Mouse (Mus musculus) macrophage (primary cell): ENCODE measurements around the gene 1700001J03Rik. TPM values are rescaled to one million over a fixed set of nuclear protein-coding genes. Genes with fewer than 3 reads are reported as not detected.
"Not testable (repeated sequence)": the region's sequence is repeated elsewhere in the genome, so short reads cannot be mapped to it uniquely, and the experiment has no call there.

ENCODE experiments used
- H3K27ac ChIP-seq: fragments of 350-480 bp; formaldehyde crosslinking; 2 replicates; pipeline ENCODE4 v1.9.0; 2021
- H3K36me3 ChIP-seq: fragments of 350-480 bp; formaldehyde crosslinking; 2 replicates; pipeline ENCODE4 v1.9.0; 2021; ENCODE audit errors: inconsistent target
- H3K4me3 ChIP-seq: fragments of 350-480 bp; formaldehyde crosslinking; 2 replicates; pipeline ENCODE4 v1.9.0; 2021; ENCODE audit errors: inconsistent target
- H3K79me2 ChIP-seq: fragments of 350-480 bp; formaldehyde crosslinking; 2 replicates; pipeline ENCODE4 v1.9.0; 2021; ENCODE audit errors: inconsistent target
- WGBS: methylation state at CpG from one replicate; pipeline ENCODE4 v1.1.7; 2026; ENCODE audit warnings: inconsistent platforms; ENCODE audit not compliant: missing documents; 5-methylcytosine and 5-hydroxymethylcytosine counted together
- polyA plus RNA-seq: library from polyadenylated mRNA; stranded (reverse); fragments of 250-400 nt; gene quantifications from 3 replicates; pipeline ENCODE4 v1.2.4, GENCODE M21; 2018; ENCODE audit warnings: inconsistent platforms
- total RNA-seq, 78 experiments: library from RNA; depleted of rRNA; stranded (reverse); fragments of 250-400 nt; gene quantifications; 1 replicate in 9 of 78; 2 replicates in 24 of 78; 3 replicates in 43 of 78; 4 replicates in 2 of 78; pipeline ENCODE4 v1.2.4; 2018; ENCODE audit warnings: inconsistent platforms in 56 of 78

The 1700001J03Rik gene
- 1 to 10 TPM in 22 of 26 experiments, not detected in 4; 1.3 to 7.5 (median 2.5) TPM for total RNA-seq (2018; cell fraction: chromatin; rRNA removed)
- total RNA-seq (2018; cell fraction: cytosol; rRNA removed) = not detected
- 1 to 10 TPM in 19 of 26 experiments, under 1 TPM in 1, not detected in 6; 0.89 to 5.5 (median 2.2) TPM for total RNA-seq (2018; cell fraction: nucleus; rRNA removed)
- 0.22 TPM in 1 of 3 replicates, not detected in the others for polyA plus RNA-seq

DNA sequence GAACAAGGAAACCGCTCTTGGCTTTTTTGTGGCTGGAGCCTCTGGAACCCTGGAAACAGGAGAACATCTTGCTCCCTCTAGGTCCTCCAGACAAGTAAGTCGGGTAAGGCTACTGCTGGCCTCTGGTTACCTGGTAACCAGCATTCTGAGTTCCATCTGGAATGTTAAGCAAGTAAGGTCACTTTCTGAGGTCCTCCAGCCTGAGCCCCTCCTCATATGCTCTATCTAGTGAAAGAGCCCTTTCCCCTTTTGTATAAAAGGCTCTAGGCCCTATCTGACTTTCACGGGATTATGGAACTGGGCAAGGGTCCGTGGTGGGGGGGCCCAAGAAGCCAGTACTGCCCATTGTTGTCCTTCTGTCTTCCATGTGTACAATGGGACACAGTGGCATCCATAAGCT, at the start of gene 1700001J03Rik:
TSS of gene 1700001J03Rik (minus strand) at position 101 of the 400 bp plus-strand sequence.
- WGBS = 87% methylated on average over 4 of the region's 4 CpGs
- not testable (repeated sequence) for H3K4me3 ChIP-seq, H3K36me3 ChIP-seq, H3K79me2 ChIP-seq, H3K27ac ChIP-seq

DNA sequence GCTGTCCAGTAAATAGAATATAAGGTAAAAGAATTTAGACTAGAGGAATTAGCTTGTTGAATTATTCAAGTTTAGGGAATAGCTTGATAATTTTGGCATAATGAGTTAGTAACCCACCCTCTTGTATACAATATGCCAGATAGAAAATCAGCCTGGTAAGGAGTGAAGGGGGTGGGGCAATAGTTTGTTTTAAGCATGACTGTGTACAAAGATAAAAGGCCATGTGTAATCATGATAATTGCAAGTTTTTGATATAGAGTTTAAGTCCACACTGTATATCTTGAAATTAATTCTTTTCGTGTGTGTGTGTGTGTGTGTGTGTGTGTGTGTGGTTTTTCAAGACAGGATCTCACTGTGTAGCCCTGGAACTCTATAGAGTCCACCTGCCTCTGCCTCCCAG, 49.2 kb upstream of the 1700001J03Rik start:
- no peaks in the 10 kb centered on the region for H3K36me3 ChIP-seq
- H3K4me3 ChIP-seq = no peak overlapping the region
- peaks cover 77% of the 10 kb centered on the region for H3K79me2 ChIP-seq
- 100% methylated on average over 1 of the region's 1 CpGs for WGBS
- no peak overlapping the region for H3K27ac ChIP-seq

DNA sequence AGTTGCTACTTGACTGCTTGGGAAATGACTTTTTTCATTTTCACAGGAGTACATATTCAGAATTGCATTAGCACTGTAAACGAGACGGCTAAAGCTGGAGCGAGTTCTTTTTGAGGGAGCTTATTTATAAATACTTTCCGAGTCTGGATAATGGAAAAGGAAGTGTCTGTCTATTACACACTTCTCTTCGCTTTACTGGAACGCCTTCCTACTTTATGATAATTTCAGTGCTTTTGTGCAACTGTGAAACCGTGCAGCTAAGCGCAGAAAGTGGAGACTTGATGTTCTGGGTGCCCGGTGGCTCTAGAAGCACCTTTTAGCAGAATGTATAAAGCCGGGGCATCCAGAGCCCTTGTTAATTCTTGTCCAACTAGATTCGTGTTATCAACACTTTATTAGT, 47.7 kb upstream of the 1700001J03Rik start:
- Histone ChIP-seq H3K27ac (no peak overlapping the region), H3K79me2 (peaks cover 62% of the 10 kb centered on the region), H3K4me3 (peak overlapping the region; percentile 71; the same call in 1 of the 2 replicates), H3K36me3 (no peaks in the 10 kb centered on the region)
- WGBS = 74% methylated on average over 11 of the region's 11 CpGs

DNA sequence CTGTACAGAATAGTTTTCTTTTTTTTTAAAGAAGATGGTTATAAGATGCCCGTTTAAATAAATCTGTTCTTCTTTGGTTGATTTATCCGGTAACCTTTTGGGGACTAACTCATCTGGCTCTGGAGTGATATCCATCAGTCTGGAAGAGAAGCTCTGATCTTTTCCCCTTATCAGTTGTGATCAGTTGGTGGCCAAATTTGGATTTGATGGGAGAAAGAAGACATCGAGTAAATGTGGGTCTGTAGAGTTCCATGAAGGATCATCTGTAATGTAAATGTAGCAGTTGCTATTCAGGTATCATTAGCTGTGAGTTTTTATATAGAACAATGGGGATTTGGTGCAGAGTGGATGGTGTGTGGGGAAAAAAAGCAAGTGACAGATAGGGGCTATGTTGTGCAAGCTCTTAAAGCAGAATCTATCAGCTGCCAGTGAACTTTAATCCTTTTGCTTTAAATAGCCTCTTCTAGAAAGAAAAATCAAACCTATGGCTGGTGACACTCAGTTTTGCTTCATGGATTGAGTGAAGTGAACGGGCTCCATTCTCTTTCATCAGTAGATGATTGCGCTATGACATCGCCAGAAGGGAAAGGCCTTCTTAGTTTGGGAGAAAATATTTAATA, 47.1 kb upstream of the 1700001J03Rik start:
- 48% methylated on average over 6 of the region's 6 CpGs for WGBS
- Histone ChIP-seq H3K79me2 (peaks cover 56% of the 10 kb centered on the region), H3K36me3 (no peaks in the 10 kb centered on the region), H3K4me3 (peak overlapping the region; percentile 71), H3K27ac (peak overlapping the region; percentile 44)

DNA sequence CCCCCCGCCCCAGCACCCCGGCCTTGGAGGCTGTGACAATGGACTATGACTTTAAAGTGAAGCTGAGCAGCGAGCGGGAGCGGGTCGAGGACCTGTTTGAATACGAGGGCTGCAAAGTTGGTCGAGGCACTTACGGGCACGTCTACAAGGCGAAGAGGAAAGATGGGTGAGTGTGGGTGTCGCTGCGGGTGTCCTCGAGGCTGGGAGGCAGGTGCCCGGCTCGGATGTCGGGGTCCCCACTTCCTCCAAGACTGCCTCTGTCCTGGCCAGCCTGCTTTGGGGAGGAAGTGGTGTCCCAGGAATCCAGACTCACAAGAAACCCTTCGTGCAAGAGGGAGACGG, 46.5 kb upstream of the 1700001J03Rik start:
- peak overlapping the region; percentile 71 for H3K4me3 ChIP-seq
- WGBS = under 1% methylated on average over 17 of the region's 19 CpGs
- peak overlapping the region; percentile 44 for H3K27ac ChIP-seq
- H3K36me3 ChIP-seq = no peaks in the 10 kb centered on the region
- H3K79me2 ChIP-seq = peaks cover 50% of the 10 kb centered on the region

DNA sequence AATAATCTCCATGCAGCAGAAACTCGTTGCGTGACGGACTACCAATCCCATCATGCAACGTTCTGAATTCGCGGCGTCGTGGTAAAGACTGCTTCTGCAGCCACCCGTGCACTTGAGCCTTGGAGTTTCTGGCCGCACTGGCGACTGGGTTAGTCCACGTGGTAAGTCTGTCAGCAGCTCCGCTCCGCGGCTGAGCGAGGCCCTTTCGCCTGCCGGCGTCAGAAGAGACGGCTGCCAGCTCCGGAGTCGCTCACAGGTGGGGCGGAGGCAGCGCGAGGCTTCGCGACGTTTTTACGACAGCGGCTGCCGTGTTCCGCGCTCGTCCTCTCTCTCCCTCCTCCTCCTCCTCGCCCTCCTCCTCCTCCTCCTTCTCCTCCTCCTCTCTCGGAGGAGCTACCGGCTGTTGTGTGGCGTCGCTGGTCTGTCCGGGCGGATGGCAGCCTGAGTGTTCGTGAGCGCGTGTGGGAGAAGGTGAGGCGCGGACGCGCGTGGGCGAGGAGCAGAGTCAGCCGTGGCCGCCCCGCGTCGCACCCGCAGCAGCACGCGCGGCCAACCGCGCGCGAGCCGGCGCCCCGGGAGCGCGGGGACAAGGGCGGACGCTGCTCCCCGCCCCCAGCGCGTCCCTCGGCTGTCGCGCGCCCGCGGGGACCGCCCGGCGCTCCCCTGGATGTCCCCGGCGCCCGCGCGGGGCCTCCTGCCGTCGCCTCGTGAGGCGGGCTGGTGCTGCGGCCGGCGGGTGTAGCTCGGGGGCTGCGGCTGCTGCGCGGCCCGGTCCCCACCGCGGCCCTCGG, 46.0 kb upstream of the 1700001J03Rik start, which contains the start of gene Cdk8:
TSS of gene Cdk8 (plus strand) at position 367 of the 791 bp plus-strand sequence.
- WGBS = 1% methylated on average over 94 of the region's 102 CpGs
- peak within 1 kb of the TSS; percentile 71 for H3K4me3 ChIP-seq
- peak within 1 kb of the TSS; percentile 75 for H3K27ac ChIP-seq
- H3K36me3 ChIP-seq = no peaks in the 10 kb centered on the region
- H3K79me2 ChIP-seq = peaks cover 45% of the 10 kb centered on the region

DNA sequence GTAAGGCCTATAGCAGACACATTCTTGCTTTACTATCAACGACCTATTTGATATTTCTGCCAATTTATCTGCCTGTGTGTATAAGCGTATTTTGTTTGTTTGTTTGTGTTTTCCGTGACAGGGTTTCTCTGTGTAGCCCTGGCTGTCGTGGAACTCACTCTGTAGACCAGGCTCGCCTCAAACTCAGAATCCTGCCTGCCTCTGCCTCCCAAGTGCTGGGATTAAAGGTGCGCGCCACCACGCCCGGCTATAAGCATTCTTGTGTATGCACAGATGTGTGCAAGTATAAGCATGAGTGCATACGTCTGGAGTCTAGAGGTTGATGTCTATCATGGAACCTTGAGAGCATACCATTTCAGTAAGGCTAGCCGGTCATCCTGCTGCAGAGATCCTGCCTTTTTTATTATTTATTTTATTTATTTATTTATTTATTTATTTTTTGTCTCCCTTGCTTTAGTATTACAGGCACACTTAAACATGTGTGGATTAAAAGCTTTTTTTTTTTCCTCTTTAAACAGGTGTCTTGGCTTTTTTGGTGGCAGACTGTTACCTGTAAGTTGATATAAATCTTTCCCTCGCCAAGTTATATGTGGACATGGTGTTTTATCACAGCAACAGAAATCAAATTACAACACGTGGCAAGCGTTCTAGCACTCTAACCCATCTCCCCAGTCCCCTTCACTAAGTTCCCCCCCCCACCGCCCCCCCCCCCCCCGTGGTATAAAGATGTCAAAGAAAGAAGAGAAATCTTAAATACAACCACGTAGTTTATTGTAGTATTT, 45.0 kb upstream of the 1700001J03Rik start:
- H3K79me2 ChIP-seq = peaks cover 35% of the 10 kb centered on the region
- peak overlapping the region; percentile 75; the same call in 1 of the 2 replicates for H3K27ac ChIP-seq
- H3K36me3 ChIP-seq = no peaks in the 10 kb centered on the region
- peak overlapping the region; percentile 66 for H3K4me3 ChIP-seq
- WGBS = 80% methylated on average over 13 of the region's 17 CpGs

DNA sequence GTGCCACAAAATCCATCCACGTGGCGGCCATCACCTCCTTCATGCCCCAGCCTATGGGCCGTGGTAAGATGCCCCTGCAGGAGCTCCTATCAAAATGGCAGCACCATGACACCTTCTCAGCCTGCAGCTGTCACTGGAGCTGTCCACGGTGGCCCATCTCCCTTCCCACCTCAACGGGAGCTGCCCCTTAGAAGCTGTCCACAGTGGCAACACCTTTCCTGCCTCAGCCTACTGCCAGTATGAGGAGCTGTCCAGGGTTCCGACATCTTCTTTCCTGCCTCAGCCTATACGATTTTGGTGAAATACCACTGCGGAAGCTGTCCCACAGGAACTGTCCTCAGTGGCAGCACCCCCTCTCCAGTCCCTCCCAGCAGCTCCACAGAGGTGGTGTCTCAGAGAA, 42.4 kb upstream of the 1700001J03Rik start:
- no peak overlapping the region for H3K27ac ChIP-seq
- H3K4me3 ChIP-seq = no peak overlapping the region
- WGBS = 88% methylated on average over 8 of the region's 8 CpGs
- H3K36me3 ChIP-seq = no peaks in the 10 kb centered on the region
- H3K79me2 ChIP-seq = peaks cover 9% of the 10 kb centered on the region

DNA sequence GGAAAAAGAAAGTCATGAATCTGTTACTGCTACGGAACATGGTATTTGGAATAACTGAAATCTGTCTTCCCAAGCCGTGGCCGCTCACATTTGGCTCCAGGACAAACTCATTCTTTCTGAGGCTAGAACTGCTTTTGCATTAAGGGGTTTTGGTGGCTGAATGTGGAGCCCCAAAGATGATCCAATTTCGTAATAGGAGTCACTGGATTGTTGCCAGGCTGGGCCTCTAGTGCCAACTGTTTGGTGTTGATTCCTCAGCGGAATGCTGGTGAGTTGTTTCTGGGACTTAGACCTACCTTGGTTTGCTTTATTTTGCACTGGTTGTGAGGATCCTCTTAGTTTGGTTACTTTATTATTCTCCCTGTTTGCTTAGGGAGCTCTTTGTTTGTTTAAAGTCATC, 38.7 kb upstream of the 1700001J03Rik start:
- Histone ChIP-seq H3K79me2 (peaks cover 19% of the 10 kb centered on the region), H3K36me3 (peaks cover 7% of the 10 kb centered on the region; the same call in 1 of the 2 replicates), H3K27ac (no peak overlapping the region), H3K4me3 (no peak overlapping the region)
- 87% methylated on average over 5 of the region's 5 CpGs for WGBS

DNA sequence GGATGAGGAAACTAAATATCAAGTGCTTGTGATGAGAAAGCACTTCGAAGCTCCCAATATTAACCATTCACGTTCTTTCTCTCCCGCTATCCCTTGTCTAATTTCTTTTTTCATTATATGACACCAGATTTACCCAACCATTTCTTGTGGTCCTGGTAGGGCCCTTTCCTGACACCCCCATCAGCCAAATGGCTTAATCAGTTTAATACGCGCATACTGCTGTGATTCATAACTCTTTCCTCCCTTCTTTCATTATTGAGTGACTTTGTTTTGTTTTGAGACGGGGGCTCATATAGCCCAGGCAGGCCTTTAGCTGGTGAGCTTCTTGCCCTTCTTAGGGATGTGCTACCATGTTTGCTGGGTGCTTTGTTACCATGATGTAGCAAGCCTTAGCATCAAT, 36.6 kb upstream of the 1700001J03Rik start:
- Histone ChIP-seq H3K27ac (peak overlapping the region; percentile 87), H3K4me3 (peak overlapping the region; percentile 84), H3K79me2 (peaks cover 40% of the 10 kb centered on the region), H3K36me3 (peaks cover 25% of the 10 kb centered on the region; the same call in 1 of the 2 replicates)
- WGBS = 42% methylated on average over 6 of the region's 6 CpGs

DNA sequence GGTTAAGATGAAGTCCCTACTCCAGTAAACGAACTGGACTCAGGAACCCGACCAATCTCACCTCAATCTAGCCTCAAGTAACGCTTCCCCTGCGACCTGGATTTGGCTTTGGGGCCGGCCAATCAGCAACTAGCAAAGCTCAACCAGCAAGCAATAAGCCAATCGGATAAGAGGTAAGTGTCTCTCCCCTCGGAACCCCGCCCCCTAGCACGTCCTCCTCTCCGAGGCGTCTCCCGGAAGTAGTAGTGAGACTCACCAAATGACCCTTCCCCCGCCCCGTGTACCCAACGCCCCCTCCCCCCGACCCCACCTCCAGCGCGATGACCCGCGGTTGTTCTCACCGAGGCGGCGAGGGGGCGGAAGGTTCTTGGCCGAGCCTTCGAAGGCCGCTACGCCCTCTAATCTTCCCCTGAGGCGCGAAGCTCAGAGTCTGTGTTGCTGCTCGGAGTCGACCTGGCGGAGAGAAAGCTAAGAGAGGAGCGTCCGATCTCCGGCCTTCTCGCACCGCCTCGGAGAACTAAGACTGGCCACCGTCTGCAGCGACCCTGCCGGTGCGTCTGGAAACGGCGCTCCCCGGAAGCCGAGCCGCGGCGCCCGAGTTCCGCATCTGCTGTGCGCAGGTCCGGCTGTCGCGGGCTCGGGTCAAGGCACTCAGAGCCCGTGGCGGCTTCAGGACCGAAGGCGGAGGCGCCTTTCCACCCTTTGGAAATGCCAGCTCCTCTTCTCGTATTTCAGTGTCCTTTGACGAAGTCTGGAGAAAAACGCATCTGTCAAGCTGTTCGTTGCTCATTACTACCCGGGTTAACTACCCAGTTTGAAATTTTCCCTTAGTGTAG, 36.0 kb upstream of the 1700001J03Rik start, which contains the start of gene Rnf6:
TSS of gene Rnf6 (minus strand) at position 677 of the 836 bp plus-strand sequence.
- Histone ChIP-seq H3K4me3 (peak within 1 kb of the TSS; percentile 84), H3K27ac (peak within 1 kb of the TSS; percentile 87), H3K79me2 (peaks cover 46% of the 10 kb centered on the region), H3K36me3 (peaks cover 27% of the 10 kb centered on the region)
- WGBS = 1% methylated on average over 67 of the region's 67 CpGs

DNA sequence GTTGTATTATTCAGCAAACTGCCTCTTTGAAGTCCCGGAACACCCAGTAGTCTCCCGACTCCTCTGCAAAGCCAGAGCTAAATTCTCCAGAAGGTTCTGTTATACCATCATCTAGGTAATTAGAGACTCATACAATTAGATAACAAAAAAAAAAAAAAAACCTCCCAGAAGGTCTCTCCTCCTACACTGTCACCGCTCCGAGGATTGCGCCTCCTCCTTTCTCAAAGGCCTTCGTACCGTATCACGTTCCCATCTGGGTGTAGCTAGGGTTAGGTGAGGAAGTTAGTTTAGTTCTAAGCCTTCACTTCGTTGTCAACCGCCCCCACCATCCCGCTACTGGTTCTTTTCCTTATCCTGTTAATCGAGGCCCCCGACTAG, 35.4 kb upstream of the 1700001J03Rik start:
- H3K79me2 ChIP-seq = peaks cover 52% of the 10 kb centered on the region
- peak overlapping the region; percentile 84 for H3K4me3 ChIP-seq
- peak overlapping the region; percentile 87 for H3K27ac ChIP-seq
- WGBS = under 1% methylated on average over 11 of the region's 13 CpGs
- peaks cover 33% of the 10 kb centered on the region for H3K36me3 ChIP-seq

DNA sequence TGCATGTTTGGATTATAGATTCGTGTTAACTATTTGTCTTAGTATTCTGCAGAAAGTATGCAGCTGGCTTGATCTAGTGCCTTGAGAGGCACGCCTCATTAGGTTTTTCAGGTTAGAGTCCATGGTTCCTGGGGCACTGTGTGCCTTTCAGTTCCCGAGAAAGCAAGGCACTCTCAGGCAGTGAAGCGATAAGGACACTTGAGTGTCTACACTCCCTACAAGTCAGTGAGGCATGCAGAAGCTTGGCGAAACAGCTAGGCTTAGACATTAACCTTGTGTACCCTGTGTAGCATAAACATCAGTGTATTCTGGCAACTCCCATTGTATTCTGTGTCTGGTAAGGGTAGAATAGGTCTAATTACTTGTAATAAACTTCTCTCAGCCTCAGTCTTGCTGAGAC, 20.4 kb upstream of the 1700001J03Rik start:
- 96% methylated on average over 5 of the region's 5 CpGs for WGBS

More for the DNA sequence above, 20.4 kb upstream of the 1700001J03Rik start:
- no peaks in the 10 kb centered on the region for H3K79me2 ChIP-seq
- peaks cover 61% of the 10 kb centered on the region for H3K36me3 ChIP-seq
- H3K27ac ChIP-seq = no peak overlapping the region
- no peak overlapping the region for H3K4me3 ChIP-seq
